Mouse (Mus musculus) mature B cell (primary cell): ENCODE results near the gene Dst.

ENCODE experiments used
- in situ Hi-C: fragments of 300-500 bp; cut with MboI; formaldehyde crosslinking; loops from 2 replicates; pipeline ENCODE4 v1.14.3; 2019

The Dst gene

GRCm38 (mm10) chr1:34129691-34130090, 221.7 kb downstream of the Dst start:
- in situ Hi-C loops: no loop called here

GRCm38 (mm10) chr1:34130804-34131203, 222.8 kb downstream of the Dst start:
- in situ Hi-C loops: no loop called here

- in situ Hi-C loops: no loop called here
Observed at GRCm38 (mm10) chr1:34132875-34133274, 224.8 kb downstream of the Dst start.

GRCm38 (mm10) chr1:34135535-34135934, 227.5 kb downstream of the Dst start:
- in situ Hi-C loops: no loop called here

- in situ Hi-C loops: no loop called here
Observed at GRCm38 (mm10) chr1:34139191-34139853, 231.3 kb downstream of the Dst start.

GRCm38 (mm10) chr1:34139871-34140471, 231.9 kb downstream of the Dst start:
- in situ Hi-C loops: no loop called here

- in situ Hi-C loops: no loop called here
Observed at GRCm38 (mm10) chr1:34140686-34141085, 232.7 kb downstream of the Dst start.

GRCm38 (mm10) chr1:34142951-34143580, 235.0 kb downstream of the Dst start:
- in situ Hi-C loops: no loop called here

GRCm38 (mm10) chr1:34144826-34145225, 236.8 kb downstream of the Dst start:
- in situ Hi-C loops: no loop called here

GRCm38 (mm10) chr1:34148039-34148438, 240.0 kb downstream of the Dst start:
- in situ Hi-C loops: no loop called here

GRCm38 (mm10) chr1:34150416-34151093, 242.5 kb downstream of the Dst start:
- in situ Hi-C loops: no loop called here

GRCm38 (mm10) chr1:34152683-34153082, 244.7 kb downstream of the Dst start:
- in situ Hi-C loops: no loop called here

- in situ Hi-C loops: no loop called here
Observed at GRCm38 (mm10) chr1:34156058-34156457, 248.0 kb downstream of the Dst start.

- in situ Hi-C loops: no loop called here
Observed at GRCm38 (mm10) chr1:34157702-34158101, 249.7 kb downstream of the Dst start.

GRCm38 (mm10) chr1:34158822-34159221, 250.8 kb downstream of the Dst start:
- in situ Hi-C loops: no loop called here

GRCm38 (mm10) chr1:34159898-34160297, 251.9 kb downstream of the Dst start:
- in situ Hi-C loops: no loop called here

GRCm38 (mm10) chr1:34164616-34165295, 256.7 kb downstream of the Dst start:
- in situ Hi-C loops: no loop called here

- in situ Hi-C loops: no loop called here
Observed at GRCm38 (mm10) chr1:34165926-34166325, 257.9 kb downstream of the Dst start.

GRCm38 (mm10) chr1:34167151-34168057, 259.4 kb downstream of the Dst start:
- in situ Hi-C loops: no loop called here

GRCm38 (mm10) chr1:34169086-34169485, 261.1 kb downstream of the Dst start:
- in situ Hi-C loops: no loop called here

- in situ Hi-C loops: no loop called here
Observed at GRCm38 (mm10) chr1:34174517-34174916, 266.5 kb downstream of the Dst start.
